Mouse (Mus musculus): ENCODE measurements around the gene Il2rg.

The Il2rg gene

GRCm38 (mm10) chrX:101268025-101268754, at the start of gene Il2rg:
Il2rg (minus strand) TSS chrX:101268255.
- DNase-seq (ENCODE audit: low spot score): no peak

- peak; percentile 78 for DNase-seq (ENCODE audit: low spot score)
Measured at GRCm38 (mm10) chrX:101313625-101314359, 45.7 kb upstream of the Il2rg start.

DNA sequence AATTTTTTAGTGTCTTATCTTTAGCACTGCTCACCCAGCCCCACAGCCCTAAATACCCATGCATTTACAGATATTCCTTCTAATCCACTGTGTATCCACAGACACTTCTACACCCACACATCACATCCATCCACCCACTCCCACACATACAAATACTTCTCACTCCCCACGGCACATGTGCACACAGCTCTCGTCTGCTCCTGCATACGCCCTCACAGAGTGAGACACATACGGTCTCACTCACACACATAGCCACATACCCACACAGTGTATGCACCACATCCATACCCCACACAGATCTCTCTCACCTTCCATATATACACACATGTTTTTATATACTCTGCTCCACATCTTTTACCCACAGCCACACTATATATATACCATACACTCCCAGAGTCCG, 41.2 kb upstream of the Il2rg start:
- no peak for DNase-seq (ENCODE audit: low spot score)

GRCm38 (mm10) chrX:101304646-101305045, 36.6 kb upstream of the Il2rg start:
- no peak for DNase-seq (ENCODE audit: low spot score)

DNA sequence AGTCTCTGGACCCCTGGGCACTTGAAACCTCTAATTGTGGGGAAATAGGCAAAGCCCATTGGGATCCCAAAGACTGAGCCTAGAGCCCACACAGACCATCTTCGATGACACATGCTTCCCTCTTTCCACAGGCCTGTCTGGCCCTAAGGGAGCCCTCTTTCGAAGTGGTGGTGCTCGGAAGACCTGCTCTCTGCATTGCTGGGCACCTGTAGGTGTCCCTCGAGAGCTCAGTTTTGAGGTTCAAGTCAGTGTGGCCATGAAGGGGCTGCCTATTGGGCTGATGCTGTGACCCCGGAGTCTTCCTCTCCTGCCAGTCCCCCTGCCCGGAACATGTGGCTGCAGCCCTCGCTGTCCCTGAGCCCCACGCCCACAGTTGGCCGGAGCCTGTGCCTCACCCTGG, 33.6 kb upstream of the Il2rg start:
- DNase-seq (ENCODE audit: low spot score): no peak

DNA sequence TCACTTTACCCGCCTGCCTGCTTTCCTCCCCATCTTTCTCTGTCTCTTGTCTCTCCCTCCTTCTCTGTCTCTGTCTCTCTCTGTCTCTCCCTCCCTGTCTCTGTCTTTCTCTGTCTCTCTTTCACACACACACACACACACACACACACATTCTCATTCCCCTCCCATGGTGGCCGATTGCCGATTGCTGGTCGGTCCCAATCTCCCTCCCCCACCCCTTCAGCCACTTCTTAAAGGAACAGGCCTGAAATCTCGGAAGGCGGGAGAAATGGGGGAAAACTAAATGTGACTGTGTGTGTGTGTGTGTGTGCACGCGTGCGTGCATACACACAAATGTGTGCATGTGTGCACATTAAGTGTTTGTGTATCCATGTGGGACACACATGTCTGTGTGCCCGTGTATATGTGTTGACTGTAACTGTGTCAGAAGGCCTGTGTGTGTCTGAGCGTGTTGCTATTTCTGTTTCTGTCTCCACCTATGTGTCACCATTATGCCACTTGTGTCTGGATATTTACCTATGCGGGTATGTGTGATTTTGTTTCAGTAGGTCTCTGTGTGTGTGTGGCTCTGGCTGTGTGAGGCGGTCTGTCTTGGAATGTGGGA, 32.5 kb upstream of the Il2rg start:
- no peak for DNase-seq (ENCODE audit: low spot score)

GRCm38 (mm10) chrX:101299473-101300426, 31.7 kb upstream of the Il2rg start:
- no peak for DNase-seq (ENCODE audit: low spot score)

DNA sequence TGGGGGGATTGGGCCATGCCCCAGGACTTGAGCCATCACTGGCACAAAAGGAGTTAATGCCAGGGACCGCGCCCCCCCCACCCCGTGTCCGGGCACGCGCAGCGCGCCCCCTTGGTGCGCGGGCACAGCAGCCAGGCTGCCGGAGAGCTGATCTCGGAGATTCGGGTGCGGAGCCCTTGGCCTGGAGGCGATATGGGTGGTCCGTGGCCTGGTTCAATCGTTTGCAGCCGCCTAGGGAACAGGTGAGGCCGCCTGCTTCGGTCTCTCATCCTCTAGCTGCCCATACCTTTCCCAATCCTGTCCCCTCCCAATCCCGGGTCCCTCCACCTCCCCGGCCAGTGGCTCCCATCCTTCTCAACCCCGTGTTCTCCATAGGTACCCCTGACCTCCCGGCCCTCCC, 31.0 kb upstream of the Il2rg start, which contains the start of gene Nlgn3:
TSS of gene Nlgn3 (plus strand) at position 114 of the 400 bp plus-strand sequence.
- DNase-seq (ENCODE audit: low spot score): peak; percentile 42

- DNase-seq (ENCODE audit: low spot score): no peak
Measured at GRCm38 (mm10) chrX:101290111-101290510, 22.1 kb upstream of the Il2rg start.

DNA sequence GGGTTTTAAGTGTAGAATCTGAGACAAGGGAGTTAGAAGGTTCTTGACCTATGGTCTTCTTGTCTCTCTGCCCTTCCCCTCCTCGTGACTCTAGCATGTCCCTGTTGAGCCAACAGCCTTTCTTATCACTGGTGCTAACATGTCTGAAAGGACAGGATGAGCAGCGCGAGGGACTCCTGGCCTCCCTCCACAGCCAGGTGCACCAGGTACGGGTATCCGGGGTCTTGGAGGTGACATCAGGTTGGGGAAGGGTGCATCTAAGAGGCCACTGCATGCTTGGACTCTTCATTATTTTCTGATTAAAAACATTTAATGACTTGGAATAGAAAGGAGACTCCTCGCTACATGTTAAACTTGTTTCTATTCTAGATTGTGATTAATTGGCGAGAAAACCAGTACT, 21.0 kb upstream of the Il2rg start:
- DNase-seq (ENCODE audit: low spot score): no peak

DNA sequence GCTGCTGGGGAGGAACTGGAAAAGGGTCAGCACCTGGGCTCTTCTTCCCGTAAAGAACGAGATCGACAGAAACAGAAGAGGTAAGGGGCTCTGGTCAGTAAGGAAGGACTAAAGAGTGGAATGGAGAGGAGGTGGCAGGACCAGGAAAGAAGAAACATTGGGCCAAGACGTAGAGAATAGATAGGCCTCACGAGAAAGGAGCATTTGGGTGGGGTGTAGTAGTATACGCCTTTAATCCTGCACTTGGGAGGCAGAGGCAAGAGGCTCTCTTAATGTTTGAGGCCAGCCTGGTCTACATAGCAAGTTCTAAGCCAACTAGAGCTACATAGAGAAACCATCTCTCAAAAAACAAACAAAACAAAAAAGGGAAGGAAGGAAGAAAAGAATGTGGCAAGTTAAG, 20.4 kb upstream of the Il2rg start:
- no peak for DNase-seq (ENCODE audit: low spot score)

GRCm38 (mm10) chrX:101287543-101287942, 19.5 kb upstream of the Il2rg start:
- no peak for DNase-seq (ENCODE audit: low spot score)

DNA sequence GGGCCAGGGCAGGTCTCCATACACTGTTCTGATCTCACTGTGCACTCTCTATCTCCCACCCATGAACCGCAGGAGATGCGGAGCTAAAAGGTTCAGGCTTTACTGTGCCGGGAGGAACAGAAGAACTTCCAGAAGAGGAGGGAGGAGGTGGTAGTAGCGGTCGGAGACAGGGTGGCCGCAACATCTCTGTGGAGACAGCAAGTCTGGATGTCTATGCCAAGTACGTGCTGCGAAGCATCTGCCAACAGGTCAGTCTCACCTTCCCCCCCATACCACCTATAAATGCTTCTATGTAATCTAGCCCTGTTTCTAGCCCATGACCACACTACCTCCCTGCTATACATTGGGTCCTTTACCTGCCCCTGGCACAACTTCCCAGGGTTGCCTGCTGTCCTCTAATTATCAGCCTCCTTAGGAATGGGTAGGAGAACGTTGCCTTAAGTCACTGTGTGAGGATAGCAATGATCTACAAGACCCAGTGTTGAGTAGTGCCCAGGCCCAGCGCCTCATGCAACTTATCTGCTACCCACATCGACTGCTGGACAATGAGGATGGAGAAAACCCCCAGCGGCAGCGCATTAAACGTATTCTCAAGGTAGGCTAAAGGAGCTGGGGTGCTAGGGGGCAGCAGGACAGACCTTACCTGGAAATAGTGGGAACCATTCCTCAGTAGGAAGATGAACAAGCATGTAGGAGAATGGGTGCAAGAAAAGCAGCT, 18.1 kb upstream of the Il2rg start:
- no peak for DNase-seq (ENCODE audit: low spot score)

DNA sequence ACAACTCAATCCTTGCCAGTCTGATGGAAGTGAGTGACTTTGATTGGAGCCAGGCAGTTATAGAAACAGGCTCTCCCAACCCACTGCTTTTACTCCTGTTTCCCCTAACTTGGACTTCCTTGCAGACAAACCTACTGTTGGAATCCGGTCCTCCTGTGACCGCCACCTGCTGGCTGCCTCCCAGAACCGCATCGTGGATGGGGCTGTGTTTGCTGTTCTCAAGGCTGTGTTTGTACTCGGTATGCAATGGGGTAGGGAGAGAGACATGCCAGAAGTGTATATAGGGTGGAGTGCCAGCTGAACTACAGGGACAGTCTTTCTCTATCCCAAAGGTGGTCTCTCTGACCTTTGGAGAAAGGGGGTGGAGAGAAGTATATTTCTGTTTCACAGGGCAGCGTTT, 17.5 kb upstream of the Il2rg start:
- no peak for DNase-seq (ENCODE audit: low spot score)

GRCm38 (mm10) chrX:101282813-101283212, 14.8 kb upstream of the Il2rg start:
- no peak for DNase-seq (ENCODE audit: low spot score)

DNA sequence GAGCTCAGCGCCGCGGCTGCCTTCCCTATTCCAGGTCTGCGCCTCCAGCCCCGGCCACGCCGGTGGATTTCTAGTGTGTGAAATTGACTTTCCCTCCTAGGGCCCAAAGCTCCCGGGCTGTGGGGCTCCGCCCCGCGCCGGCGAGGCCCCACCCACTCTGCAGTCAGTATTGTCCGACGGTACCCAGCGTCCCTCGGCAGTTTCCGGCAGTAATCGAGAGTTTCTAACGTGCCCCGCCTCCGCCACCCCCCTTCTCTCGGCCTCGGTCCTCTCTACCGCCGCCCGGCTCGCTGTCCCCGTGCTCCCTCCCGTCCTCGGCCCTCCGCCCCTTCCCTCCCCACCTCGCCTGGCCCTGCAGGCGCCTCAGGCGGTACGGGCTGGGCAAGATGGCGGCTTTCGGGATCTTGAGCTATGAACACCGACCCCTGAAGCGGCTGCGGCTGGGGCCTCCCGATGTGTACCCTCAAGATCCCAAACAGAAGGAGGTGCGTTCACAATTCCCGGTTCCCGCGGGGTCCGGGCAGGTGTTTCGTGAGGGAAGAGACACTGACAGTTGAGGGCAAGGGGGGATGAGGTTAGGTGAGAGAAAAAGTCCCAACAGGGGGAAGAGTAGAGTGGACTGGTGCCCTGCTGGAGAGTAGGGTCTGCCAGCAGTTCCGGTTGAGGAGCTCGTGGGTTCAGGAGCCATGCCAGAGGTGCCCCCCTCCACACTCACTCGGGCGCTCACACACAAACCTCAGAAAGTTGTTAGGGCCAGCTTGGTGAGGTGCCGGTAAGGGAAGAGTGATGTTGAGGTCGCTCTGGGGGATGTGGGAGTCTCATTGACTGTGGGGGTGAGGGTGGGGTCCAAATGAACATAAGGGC, 6.1 kb upstream of the Il2rg start, which contains the start of gene Med12:
TSS of gene Med12 (plus strand) at position 156 of the 864 bp plus-strand sequence.
- peak; percentile 63 for DNase-seq (ENCODE audit: low spot score)

- DNase-seq (ENCODE audit: low spot score): no peak
Measured at GRCm38 (mm10) chrX:101273410-101273809, 5.4 kb upstream of the Il2rg start.

GRCm38 (mm10) chrX:101268755-101269124, 685 bp upstream of the Il2rg start, which contains the start of gene Gm20489:
Gm20489 (minus strand) TSS chrX:101269023.
- DNase-seq (ENCODE audit: low spot score): no peak

- no peak for DNase-seq (ENCODE audit: low spot score)
Measured at GRCm38 (mm10) chrX:101266631-101267030, 1.4 kb downstream of the Il2rg start.

DNA sequence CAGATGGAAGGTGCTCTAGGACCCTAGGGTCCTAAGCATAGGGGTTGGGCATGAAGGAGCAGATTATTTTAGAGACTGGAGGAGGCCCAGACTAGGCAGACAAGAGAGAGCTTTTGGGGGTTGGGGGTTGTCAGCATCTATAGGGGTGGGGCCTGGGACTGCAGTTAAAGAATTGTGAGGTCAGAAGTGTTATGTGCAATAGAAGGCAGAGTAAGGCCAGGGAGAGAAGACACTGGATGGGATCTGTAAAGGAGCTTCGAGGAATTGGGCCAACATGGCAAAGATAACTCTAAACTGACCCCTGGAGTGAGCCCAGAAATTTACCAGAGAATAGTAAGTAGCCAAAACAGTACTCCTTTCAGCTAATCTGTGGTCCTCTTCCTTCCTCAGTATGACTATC, 4.2 kb downstream of the Il2rg start, which contains the start of gene Gm614:
TSS of gene Gm614 (minus strand) at position 101 of the 400 bp plus-strand sequence.
- DNase-seq (ENCODE audit: low spot score): no peak

Data from left cerebral cortex, adult 11 months (tissue).